17 mouse cellular contexts compared by ENCODE assay signal in the genomic region with DNA sequence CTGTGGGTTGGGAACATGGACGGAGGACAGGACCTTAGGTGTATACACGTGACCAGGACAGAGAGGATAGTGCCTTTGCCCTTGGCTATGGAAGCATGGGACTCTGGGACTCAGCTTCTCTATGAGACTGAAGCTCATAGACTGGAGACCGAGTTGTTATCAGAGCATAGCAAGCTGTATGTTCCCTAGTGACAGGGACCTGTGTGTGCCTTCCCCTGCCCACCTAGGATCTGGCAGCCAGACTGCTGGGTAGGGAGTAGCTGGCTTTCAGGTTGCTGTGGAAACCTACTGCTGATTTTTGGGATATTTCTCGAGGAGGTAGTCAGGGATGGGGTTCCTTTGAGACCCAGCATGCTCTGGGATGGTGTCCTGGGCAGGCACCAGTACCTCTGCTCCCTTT. TPM values are rescaled to one million over a fixed set of nuclear protein-coding genes. Genes with fewer than 3 reads are reported as not detected.
DNase-seq lines count a peak whose midpoint lies in the region; ATAC-seq and TF ChIP-seq lines count a peak whose summit lies in the region.
"Had no signal": no experiment of that assay in that cellular context is flagged by ENCODE, and none has a peak within 500 bp of the region (broad histone marks: within the 10 kb centered on the region; RNA-seq: fewer than 3 reads in every experiment).

No protein-coding gene starts in this region.

- H3K4me1 ChIP-seq in liver, embryonic 12.5 days = peaks cover 66% of the 10 kb centered on the region
- H3K4me1 ChIP-seq in liver, postnatal 0 days (ENCODE audit: insufficient read depth) = no peaks in the 10 kb centered on the region
- peaks cover 7 to 12% of the 10 kb centered on the region in 2 experiments; a peak in 3 of 4 replicates for H3K4me1 ChIP-seq in liver, embryonic 14.5 days (replicated peaks; ENCODE audit: control insufficient read depth in 2 of 2, insufficient read depth in 2 of 2, low read length in 1 of 2)
- peaks cover 12% of the 10 kb centered on the region for H3K4me1 ChIP-seq in liver, embryonic 11.5 days (replicated peaks; ENCODE audit: control insufficient read depth, insufficient read depth, low read length)

- no peaks in the 10 kb centered on the region; the same call in 1 of the 2 replicates for H3K27me3 ChIP-seq in liver, embryonic 12.5 days (replicated peaks)
- H3K27me3 ChIP-seq in liver, postnatal 0 days (ENCODE audit: insufficient read depth, low read length) = no peaks in the 10 kb centered on the region
- no peaks in the 10 kb centered on the region for H3K27me3 ChIP-seq in liver, embryonic 14.5 days (ENCODE audit: control insufficient read depth, insufficient read depth, low read length)
- no peaks in the 10 kb centered on the region for H3K27me3 ChIP-seq in liver, embryonic 11.5 days (replicated peaks; ENCODE audit: control insufficient read depth, insufficient read depth, low read length)
- H3K27me3 ChIP-seq: forebrain, embryonic 13.5 days; forebrain, embryonic 15.5 days had no signal

- no peak for DNase-seq in liver, postnatal 0 days
- no peak for DNase-seq in liver, embryonic 14.5 days (ENCODE audit: low read depth in 3 of 3, low spot score in 3 of 3)
- no peak for DNase-seq in liver, embryonic 11.5 days (ENCODE audit: low spot score)
- DNase-seq in retina, embryonic 14.5 days (ENCODE audit: low spot score) = no peak
- DNase-seq: adrenal gland, adult 2 months; adrenal gland, postnatal 10 days; adrenal gland, postnatal 25 days; cerebellum, adult 11-12 months; cerebellum, adult 2 months; cerebellum, adult 9-10 months; cerebellum, postnatal 25 days; forebrain, postnatal 0 days had no signal

- no peak overlapping the region for H3K4me3 ChIP-seq in liver, embryonic 12.5 days
- H3K4me3 ChIP-seq in liver, postnatal 0 days (ENCODE audit: low read depth, low read length) = no peak overlapping the region
- no peak overlapping the region for H3K4me3 ChIP-seq in liver, embryonic 14.5 days (ENCODE audit: insufficient read depth in 1 of 2, low read depth in 2 of 2, low read length in 2 of 2)
- no peak overlapping the region for H3K4me3 ChIP-seq in liver, embryonic 11.5 days (ENCODE audit: low read depth, low read length)
- H3K4me3 ChIP-seq: embryonic facial prominence, embryonic 10.5 days; embryonic facial prominence, embryonic 12.5 days; forebrain, embryonic 13.5 days; forebrain, embryonic 15.5 days had no signal

- H3K9ac ChIP-seq in liver, embryonic 12.5 days = no peak overlapping the region
- H3K9ac ChIP-seq in liver, postnatal 0 days (replicated peaks) = no peak overlapping the region
- no peak overlapping the region for H3K9ac ChIP-seq in liver, embryonic 14.5 days (replicated peaks)
- no peak overlapping the region for H3K9ac ChIP-seq in liver, embryonic 11.5 days (ENCODE audit: low read depth, low read length)
- H3K9ac ChIP-seq: embryonic facial prominence, embryonic 12.5 days; forebrain, embryonic 13.5 days; forebrain, embryonic 15.5 days; forebrain, postnatal 0 days had no signal

- peaks cover 5% of the 10 kb centered on the region; the same call in 1 of the 2 replicates for H3K9me3 ChIP-seq in liver, embryonic 12.5 days (replicated peaks)
- H3K9me3 ChIP-seq in liver, postnatal 0 days (ENCODE audit: low read length) = no peaks in the 10 kb centered on the region
- H3K9me3 ChIP-seq in liver, embryonic 14.5 days (ENCODE audit: control insufficient read depth, low read length) = no peaks in the 10 kb centered on the region
- peaks cover 2% of the 10 kb centered on the region; the same call in 1 of the 2 replicates for H3K9me3 ChIP-seq in liver, embryonic 11.5 days (ENCODE audit: control insufficient read depth, low read length)
- H3K9me3 ChIP-seq: forebrain, embryonic 13.5 days; forebrain, embryonic 15.5 days had no signal

- H3K36me3 ChIP-seq in liver, embryonic 12.5 days = no peaks in the 10 kb centered on the region
- no peaks in the 10 kb centered on the region for H3K36me3 ChIP-seq in liver, postnatal 0 days (replicated peaks; ENCODE audit: insufficient read depth, low read length)
- H3K36me3 ChIP-seq in liver, embryonic 14.5 days (replicated peaks; ENCODE audit: control insufficient read depth, insufficient read depth, low read depth) = no peaks in the 10 kb centered on the region
- H3K36me3 ChIP-seq in liver, embryonic 11.5 days (ENCODE audit: control insufficient read depth, insufficient read depth, low read length) = no peaks in the 10 kb centered on the region
- H3K36me3 ChIP-seq: embryonic facial prominence, embryonic 10.5 days; embryonic facial prominence, embryonic 12.5 days; forebrain, embryonic 15.5 days had no signal

- TF ChIP-seq CTCF in liver, postnatal 0 days (IDR thresholded peaks at IDR 0.05; ENCODE audit: low read depth) = no peak
- no peak for TF ChIP-seq CTCF in liver, embryonic 14.5 days (IDR thresholded peaks at IDR 0.05; ENCODE audit: low read depth)

- H3K27ac ChIP-seq in liver, embryonic 12.5 days = no peak overlapping the region
- H3K27ac ChIP-seq in liver, postnatal 0 days (ENCODE audit: low read depth) = no peak overlapping the region
- no peak overlapping the region for H3K27ac ChIP-seq in liver, embryonic 14.5 days
- no peak overlapping the region for H3K27ac ChIP-seq in liver, embryonic 11.5 days (ENCODE audit: low read depth, low read length)
- H3K27ac ChIP-seq: embryonic facial prominence, embryonic 10.5 days; embryonic facial prominence, embryonic 12.5 days; forebrain, embryonic 13.5 days had no signal

- TF ChIP-seq EP300 in liver, postnatal 0 days (IDR thresholded peaks at IDR 0.05; ENCODE audit: low read depth) = no peak
- TF ChIP-seq EP300 in liver, embryonic 14.5 days (IDR thresholded peaks at IDR 0.05; ENCODE audit: low read depth) = no peak

- peak; percentile 66; the same call in 1 of the 2 replicates for ATAC-seq in liver, embryonic 12.5 days
- no peak for ATAC-seq in liver, postnatal 0 days
- ATAC-seq in liver, embryonic 14.5 days (ENCODE audit: insufficient read depth) = peak; percentile 57; the same call in 1 of the 2 replicates
- ATAC-seq in liver, embryonic 11.5 days (replicated peaks; ENCODE audit: low FRiP score) = no peak
- ATAC-seq: forebrain, embryonic 13.5 days; forebrain, embryonic 15.5 days; forebrain, postnatal 0 days had no signal

- 0 out of 2 replicates have a peak overlapping the region, but pooled peaks have one; percentile 6 for H3K4me2 ChIP-seq in liver, embryonic 12.5 days
- no peak overlapping the region for H3K4me2 ChIP-seq in liver, postnatal 0 days (ENCODE audit: low read depth, low read length)
- no peak overlapping the region for H3K4me2 ChIP-seq in liver, embryonic 14.5 days (ENCODE audit: low read depth)
- no peak overlapping the region for H3K4me2 ChIP-seq in liver, embryonic 11.5 days
- H3K4me2 ChIP-seq: embryonic facial prominence, embryonic 12.5 days; forebrain, embryonic 13.5 days; forebrain, embryonic 15.5 days had no signal

- 41% methylated on average over 4 of the region's 4 CpGs for WGBS in liver, embryonic 12.5 days (ENCODE audit: insufficient replicate concordance)
- 57% methylated on average over 4 of the region's 4 CpGs for WGBS in liver, postnatal 0 days (ENCODE audit: insufficient replicate concordance)
- 46% methylated on average over 4 of the region's 4 CpGs for WGBS in liver, embryonic 14.5 days (ENCODE audit: insufficient replicate concordance)
- 68% methylated on average over 4 of the region's 4 CpGs for WGBS in liver, embryonic 11.5 days

RNA-seq across cellular contexts. Expression of gene Lrpap1, which starts 44.0 kb away (rescaled TPM):
- 77.1 and 78.4 TPM in 2 replicates for polyA plus RNA-seq in liver, embryonic 12.5 days (2016; fragmentation: Nextera tagmentation; extraction: Ambion mirVana)
- polyA plus RNA-seq in liver, postnatal 0 days (2015; fragmentation: Nextera tagmentation; extraction: Ambion mirVana) = 48.8 and 56.4 TPM in 2 replicates
- 17.7 and 22.7 TPM in 2 replicates for polyA plus RNA-seq in liver, embryonic 14.5 days (2012; rRNA removed)
- 72.6 and 80.2 TPM in 2 replicates for polyA plus RNA-seq in liver, embryonic 14.5 days (2014; fragmentation: Nextera tagmentation; extraction: Ambion mirVana)
- polyA plus RNA-seq in liver, embryonic 11.5 days (2014; fragmentation: Nextera tagmentation; extraction: Ambion mirVana) = 97.9 and 103 TPM in 2 replicates

Comparison
In these comparisons a context has a peak if more than half of its experiments do, and no peak if none do; other contexts are left out.
1. ATAC-seq: peak in liver, embryonic 12.5 days (single experiment) and liver, embryonic 14.5 days (single experiment); none in liver, postnatal 0 days (single experiment) and liver, embryonic 11.5 days (single experiment).